Mouse (Mus musculus) stomach, postnatal 0 days (tissue): ENCODE results near the gene Noc4l. TPM values are rescaled to one million over a fixed set of nuclear protein-coding genes. Genes with fewer than 3 reads are reported as not detected.

Experiments used
- ATAC-seq: fragments of 200-750 bp; cut with Nextera tagmentation; 2 replicates; pipeline ENCODE4 v1.8.0; 2017; ENCODE audit not compliant: low FRiP score, low TSS enrichment
- DNase-seq: peaks from one replicate; pipeline ENCODE4 v3.0.0-alpha.2; 2016; ENCODE audit warnings: low spot score
- H3K27ac ChIP-seq: fragments of 300-500 bp; sonication (generic); replicated peaks from 2 replicates; pipeline ENCODE4 v1.5.1; 2014; ENCODE audit warnings: mild to moderate bottlenecking, control low read depth
- H3K27me3 ChIP-seq: fragments of 300-500 bp; sonication (generic); 2 replicates; pipeline ENCODE4 v1.6.1; 2014; ENCODE audit warnings: low read length; ENCODE audit not compliant: control insufficient read depth, insufficient read depth
- H3K36me3 ChIP-seq: fragments of 300-500 bp; sonication (generic); 2 replicates; pipeline ENCODE4 v1.6.1; 2014; ENCODE audit warnings: low read length, mixed read lengths; ENCODE audit not compliant: control insufficient read depth, insufficient read depth
- H3K4me1 ChIP-seq: fragments of 300-500 bp; sonication (generic); replicated peaks from 2 replicates; pipeline ENCODE4 v1.6.1; 2014; ENCODE audit warnings: antibody characterized with exemption; ENCODE audit not compliant: control insufficient read depth, insufficient read depth
- H3K4me2 ChIP-seq: fragments of 300-500 bp; sonication (generic); replicated peaks from 2 replicates; pipeline ENCODE4 v1.6.1; 2014; ENCODE audit warnings: low read depth, mild to moderate bottlenecking, control low read depth, moderate library complexity
- H3K4me3 ChIP-seq: fragments of 300-500 bp; sonication (generic); 2 replicates; pipeline ENCODE4 v1.5.1; 2014; ENCODE audit warnings: low read depth, low read length, control low read depth
- H3K9ac ChIP-seq: fragments of 300-500 bp; sonication (generic); 2 replicates; pipeline ENCODE4 v1.6.1; 2014; ENCODE audit warnings: mild to moderate bottlenecking, low read length, control low read depth, mixed read lengths
- H3K9me3 ChIP-seq: fragments of 300-500 bp; sonication (generic); 2 replicates; pipeline ENCODE4 v1.6.1; 2016; ENCODE audit warnings: low read length; ENCODE audit not compliant: control insufficient read depth
- CTCF ChIP-seq: IDR thresholded peaks from 2 replicates; pipeline ENCODE4 v1.5.1; 2016; ENCODE audit warnings: antibody characterized with exemption, low read depth, mild to moderate bottlenecking, moderate library complexity
- EP300 ChIP-seq: optimal IDR thresholded peaks from 2 replicates; pipeline ENCODE3; 2016; ENCODE audit warnings: antibody characterized with exemption
- WGBS: fragments of 180-500 bp; shearing (Covaris S2); extraction: QIAGEN DNeasy Blood & Tissue Kit; methylation state at CpG from one replicate; pipeline ENCODE4 v1.1.7; 2014; 5-methylcytosine and 5-hydroxymethylcytosine counted together
- polyA plus RNA-seq: library from polyadenylated mRNA; unstranded; fragments of >200 nt; fragmentation: Nextera tagmentation; extraction: Ambion mirVana; gene quantifications from 2 replicates; pipeline ENCODE4 v1.2.1, GENCODE M21; 2015

Gene Noc4l
- polyA plus RNA-seq, 1 experiment from 2014 or later = 24.1 TPM

- ATAC-seq (peak; percentile 66), DNase-seq (no peak)
- WGBS = 40% methylated on average over 6 of the region's 6 CpGs
- Histone ChIP-seq H3K9ac (no peak overlapping the region), H3K9me3 (no peaks in the 10 kb centered on the region), H3K27ac (no peak overlapping the region), H3K36me3 (no peaks in the 10 kb centered on the region), H3K27me3 (no peaks in the 10 kb centered on the region), H3K4me2 (no peak overlapping the region), H3K4me3 (no peak overlapping the region), H3K4me1 (no peaks in the 10 kb centered on the region)
- TF ChIP-seq EP300 (no peak), CTCF (peak; percentile 86)
Observed at GRCm38 (mm10) chr5:110635951-110636707, 17.1 kb downstream of the Noc4l start.

- Histone ChIP-seq H3K9me3 (no peaks in the 10 kb centered on the region), H3K4me1 (no peaks in the 10 kb centered on the region), H3K36me3 (no peaks in the 10 kb centered on the region), H3K4me2 (no peak overlapping the region), H3K9ac (no peak overlapping the region), H3K27me3 (no peaks in the 10 kb centered on the region), H3K4me3 (no peak overlapping the region), H3K27ac (no peak overlapping the region)
- DNase-seq (no peak), ATAC-seq (no peak)
- WGBS = 69% methylated on average over 2 of the region's 2 CpGs
- TF ChIP-seq CTCF (no peak), EP300 (no peak)
Observed at GRCm38 (mm10) chr5:110629525-110630120, 23.6 kb downstream of the Noc4l start.

- no peak overlapping the region for H3K27ac ChIP-seq
- no peak overlapping the region for H3K9ac ChIP-seq
- no peaks in the 10 kb centered on the region for H3K27me3 ChIP-seq
- no peak for DNase-seq
- no peak for ATAC-seq
- WGBS = 28% methylated on average over 19 of the region's 19 CpGs
- H3K4me3 ChIP-seq = no peak overlapping the region
- no peaks in the 10 kb centered on the region for H3K36me3 ChIP-seq
- H3K9me3 ChIP-seq = no peaks in the 10 kb centered on the region
- H3K4me1 ChIP-seq = no peaks in the 10 kb centered on the region
- no peak overlapping the region for H3K4me2 ChIP-seq
- TF ChIP-seq EP300 (no peak), CTCF (no peak)
Observed at GRCm38 (mm10) chr5:110628156-110628555, 25.1 kb downstream of the Noc4l start.

GRCm38 (mm10) chr5:110627351-110627750, 25.9 kb downstream of the Noc4l start:
- Histone ChIP-seq H3K36me3 (no peaks in the 10 kb centered on the region), H3K27ac (no peak overlapping the region), H3K4me3 (no peak overlapping the region), H3K4me1 (no peaks in the 10 kb centered on the region), H3K4me2 (no peak overlapping the region), H3K9me3 (no peaks in the 10 kb centered on the region), H3K27me3 (no peaks in the 10 kb centered on the region), H3K9ac (no peak overlapping the region)
- DNase-seq = no peak
- no peak for TF ChIP-seq EP300
- TF ChIP-seq CTCF = no peak
- WGBS = 74% methylated on average over 10 of the region's 10 CpGs
- no peak for ATAC-seq

GRCm38 (mm10) chr5:110624319-110624718, 28.9 kb downstream of the Noc4l start:
- Histone ChIP-seq H3K27me3 (no peaks in the 10 kb centered on the region), H3K9ac (no peak overlapping the region), H3K4me2 (no peak overlapping the region), H3K4me3 (no peak overlapping the region), H3K36me3 (no peaks in the 10 kb centered on the region), H3K27ac (no peak overlapping the region), H3K9me3 (no peaks in the 10 kb centered on the region), H3K4me1 (no peaks in the 10 kb centered on the region)
- no peak for TF ChIP-seq CTCF
- TF ChIP-seq EP300 = no peak
- DNase-seq (no peak), ATAC-seq (no peak)
- 79% methylated on average over 2 of the region's 2 CpGs for WGBS

GRCm38 (mm10) chr5:110619226-110619625, 34.0 kb downstream of the Noc4l start:
- Histone ChIP-seq H3K9ac (no peak overlapping the region), H3K4me3 (no peak overlapping the region), H3K4me1 (no peaks in the 10 kb centered on the region), H3K36me3 (no peaks in the 10 kb centered on the region), H3K27ac (no peak overlapping the region), H3K9me3 (no peaks in the 10 kb centered on the region), H3K27me3 (no peaks in the 10 kb centered on the region), H3K4me2 (no peak overlapping the region)
- ATAC-seq (no peak), DNase-seq (no peak)
- TF ChIP-seq CTCF (no peak), EP300 (no peak)
- WGBS = 86% methylated on average over 6 of the region's 6 CpGs
